Mouse (Mus musculus) C2C12 (cell line): ENCODE results near the gene Syk. TPM values are rescaled to one million over a fixed set of nuclear protein-coding genes. Genes with fewer than 3 reads are reported as not detected.

ENCODE experiments used
- H3K27me3 ChIP-seq: one replicate; pipeline ENCODE4 v1.6.1; 2011; ENCODE audit not compliant: control insufficient read depth, insufficient read depth, insufficient read length
- H3K36me3 ChIP-seq: one replicate; pipeline ENCODE4 v1.6.1; 2011; ENCODE audit not compliant: control insufficient read depth, insufficient read depth
- H3K4me3 ChIP-seq: one replicate; pipeline ENCODE4 v1.5.1; 2011; ENCODE audit warnings: mild to moderate bottlenecking, control low read depth; ENCODE audit not compliant: poor library complexity, insufficient read depth, severe bottlenecking
- H3K79me2 ChIP-seq: one replicate; pipeline ENCODE4 v1.6.1; 2011; ENCODE audit not compliant: control insufficient read depth, insufficient read depth
- H3K79me3 ChIP-seq: one replicate; pipeline ENCODE4 v1.6.1; 2011; ENCODE audit warnings: low read depth, control low read depth
- H3ac ChIP-seq: one replicate; pipeline ENCODE3; 2011; ENCODE audit warnings: low read depth; ENCODE audit not compliant: control insufficient read depth, insufficient read length
- CEBPB ChIP-seq: IDR thresholded peaks from one replicate; pipeline ENCODE4 v1.6.1; 2011; ENCODE audit warnings: low read depth, mild to moderate bottlenecking, control low read depth, moderate library complexity
- CTCF ChIP-seq: IDR thresholded peaks from one replicate; pipeline ENCODE4 v1.5.1; 2011; ENCODE audit not compliant: control insufficient read depth, insufficient read depth, insufficient read length
- FOSL1 ChIP-seq: IDR thresholded peaks from one replicate; pipeline ENCODE4 v1.8.0; 2011; ENCODE audit warnings: mild to moderate bottlenecking, low read length; ENCODE audit not compliant: poor library complexity, insufficient read depth, severe bottlenecking
- MAX ChIP-seq: IDR thresholded peaks from one replicate; pipeline ENCODE4 v1.6.1; 2011; ENCODE audit warnings: mild to moderate bottlenecking, control low read depth
- MYOD1 ChIP-seq: IDR thresholded peaks from one replicate; pipeline ENCODE4 v1.6.1; 2011; ENCODE audit warnings: low read depth; ENCODE audit not compliant: control insufficient read depth, insufficient read length
- MYOG ChIP-seq: IDR thresholded peaks from one replicate; pipeline ENCODE4 v1.6.1; 2011; ENCODE audit not compliant: control insufficient read depth, insufficient read length; ENCODE audit errors: extremely low read depth
- USF1 ChIP-seq: IDR thresholded peaks from one replicate; pipeline ENCODE4 v1.6.1; 2011; ENCODE audit warnings: low read depth, mild to moderate bottlenecking, control low read depth, moderate library complexity
- polyA plus RNA-seq: library from polyadenylated mRNA; unstranded; fragments of >200 nt; fragmentation: generic; extraction: Trizol; gene quantifications from one replicate; pipeline ENCODE4 v1.2.1, GENCODE M21; 2012; ENCODE audit warnings: missing spikeins

Gene Syk
- polyA plus RNA-seq, 1 experiment, result 0.50 TPM

DNA sequence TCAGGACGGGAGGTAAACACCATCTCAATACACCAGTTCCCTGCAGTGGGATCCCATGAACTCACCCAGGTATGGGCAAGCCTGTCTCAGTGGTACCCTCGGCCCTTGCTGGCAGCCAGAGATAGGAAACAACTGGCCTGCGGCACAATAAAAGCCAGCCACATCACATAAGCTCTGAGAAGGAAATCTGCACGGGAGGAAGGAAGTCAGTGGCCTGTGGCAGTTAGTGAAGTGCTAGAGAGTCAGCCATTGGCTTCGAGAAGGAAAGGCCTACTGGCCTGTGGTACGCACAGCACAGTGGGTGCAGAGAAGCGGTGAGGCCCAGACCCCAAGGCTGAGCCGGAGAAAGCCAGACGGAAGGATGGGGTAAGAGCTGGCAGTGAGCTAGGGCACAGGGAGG, 31.7 kb upstream of the Syk start:
- Histone ChIP-seq H3K79me3 (no peaks in the 10 kb centered on the region), H3K4me3 (no peak overlapping the region), H3ac (no peak overlapping the region), H3K79me2 (no peaks in the 10 kb centered on the region), H3K36me3 (no peaks in the 10 kb centered on the region), H3K27me3 (no peaks in the 10 kb centered on the region)
- TF ChIP-seq FOSL1, result no peak

DNA sequence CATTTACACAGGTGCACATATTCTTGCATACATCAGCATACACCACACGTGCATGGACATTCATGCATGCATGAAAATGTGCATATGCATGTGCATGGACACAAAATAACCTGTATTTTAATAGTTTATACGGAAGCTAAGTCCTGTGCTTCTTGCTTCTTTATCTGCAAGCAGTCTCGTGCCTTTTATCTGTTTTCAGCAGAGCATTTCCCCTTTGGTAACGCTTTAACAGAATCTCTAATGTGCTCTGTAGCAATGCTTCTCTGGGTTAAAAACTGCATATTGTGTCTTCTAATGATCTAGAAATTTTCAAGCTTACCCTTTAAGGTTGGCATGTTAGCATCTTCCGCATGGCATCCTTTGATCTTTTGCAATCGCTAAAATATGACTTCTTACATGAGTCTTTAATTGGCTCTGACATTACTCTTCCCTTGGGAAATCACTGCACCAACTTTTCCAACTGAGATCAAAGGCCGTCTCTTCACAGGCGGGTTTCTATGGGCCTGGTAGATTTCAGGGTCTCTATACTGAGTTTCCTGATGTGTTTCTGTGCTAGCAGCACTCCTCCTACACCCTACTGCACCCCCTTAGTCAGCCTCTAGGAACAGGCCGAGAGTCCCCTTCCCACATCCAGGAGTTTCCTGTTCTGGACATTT, 30.0 kb upstream of the Syk start:
- Histone ChIP-seq H3K79me3 (no peaks in the 10 kb centered on the region), H3K27me3 (no peaks in the 10 kb centered on the region), H3K36me3 (no peaks in the 10 kb centered on the region), H3K79me2 (no peaks in the 10 kb centered on the region), H3ac (no peak overlapping the region), H3K4me3 (no peak overlapping the region)
- no peak for TF ChIP-seq CEBPB
- TF ChIP-seq FOSL1, result no peak
- TF ChIP-seq MYOG, result no peak
- no peak for TF ChIP-seq USF1
- TF ChIP-seq MYOD1, result no peak
- no peak for TF ChIP-seq MAX
- TF ChIP-seq CTCF, result no peak

DNA sequence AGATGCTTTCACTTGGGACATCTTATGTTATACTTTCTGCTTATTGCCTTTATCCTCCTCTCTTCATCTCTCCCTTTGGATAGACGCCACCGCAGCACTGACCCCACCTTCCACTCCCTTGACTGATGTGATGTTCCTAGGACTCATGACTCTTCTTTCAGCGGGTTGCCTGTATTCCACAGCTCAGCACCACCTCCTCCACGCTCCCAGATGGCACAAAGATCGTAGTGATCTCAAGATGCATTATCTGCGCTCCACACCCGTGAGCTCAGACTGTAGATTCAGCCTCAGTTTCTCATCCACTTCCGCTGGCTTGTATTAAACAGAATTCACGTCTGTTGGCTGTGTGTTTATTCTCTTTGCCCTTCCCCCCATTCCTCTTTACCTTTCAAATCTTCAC, 28.3 kb upstream of the Syk start:
- no peaks in the 10 kb centered on the region for H3K27me3 ChIP-seq
- H3K79me3 ChIP-seq, result no peaks in the 10 kb centered on the region
- H3K36me3 ChIP-seq, result no peaks in the 10 kb centered on the region
- no peak overlapping the region for H3K4me3 ChIP-seq
- H3ac ChIP-seq, result no peak overlapping the region
- TF ChIP-seq MYOD1 (no peak), USF1 (no peak), FOSL1 (no peak), MAX (no peak), CEBPB (no peak), MYOG (no peak), CTCF (no peak)
- no peaks in the 10 kb centered on the region for H3K79me2 ChIP-seq

DNA sequence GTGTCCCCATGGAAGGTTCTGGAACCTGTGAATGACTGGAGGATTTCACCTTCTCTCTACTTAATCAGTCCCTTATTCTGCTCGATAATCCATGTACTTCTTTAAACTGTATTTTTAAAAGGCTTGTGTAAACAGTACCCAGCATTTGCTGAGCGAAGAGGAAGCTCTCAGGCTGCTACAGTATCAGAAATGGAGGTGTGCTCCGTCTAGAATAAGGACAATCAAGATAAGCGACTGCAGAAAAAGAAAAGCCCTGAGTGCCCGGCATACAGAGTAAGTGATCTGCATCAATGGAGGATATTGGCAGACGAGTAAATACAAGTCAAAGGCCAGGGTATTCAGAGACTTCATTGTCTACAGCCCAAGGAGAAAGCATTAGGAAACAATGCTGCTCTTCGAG, 25.6 kb upstream of the Syk start:
- H3ac ChIP-seq, result no peak overlapping the region
- H3K79me3 ChIP-seq, result no peaks in the 10 kb centered on the region
- no peaks in the 10 kb centered on the region for H3K36me3 ChIP-seq
- no peak for TF ChIP-seq MYOD1
- no peak for TF ChIP-seq CEBPB
- TF ChIP-seq USF1, result no peak
- TF ChIP-seq FOSL1, result no peak
- no peak for TF ChIP-seq MYOG
- no peak for TF ChIP-seq CTCF
- TF ChIP-seq MAX, result no peak
- H3K79me2 ChIP-seq, result no peaks in the 10 kb centered on the region
- H3K27me3 ChIP-seq, result no peaks in the 10 kb centered on the region
- no peak overlapping the region for H3K4me3 ChIP-seq

DNA sequence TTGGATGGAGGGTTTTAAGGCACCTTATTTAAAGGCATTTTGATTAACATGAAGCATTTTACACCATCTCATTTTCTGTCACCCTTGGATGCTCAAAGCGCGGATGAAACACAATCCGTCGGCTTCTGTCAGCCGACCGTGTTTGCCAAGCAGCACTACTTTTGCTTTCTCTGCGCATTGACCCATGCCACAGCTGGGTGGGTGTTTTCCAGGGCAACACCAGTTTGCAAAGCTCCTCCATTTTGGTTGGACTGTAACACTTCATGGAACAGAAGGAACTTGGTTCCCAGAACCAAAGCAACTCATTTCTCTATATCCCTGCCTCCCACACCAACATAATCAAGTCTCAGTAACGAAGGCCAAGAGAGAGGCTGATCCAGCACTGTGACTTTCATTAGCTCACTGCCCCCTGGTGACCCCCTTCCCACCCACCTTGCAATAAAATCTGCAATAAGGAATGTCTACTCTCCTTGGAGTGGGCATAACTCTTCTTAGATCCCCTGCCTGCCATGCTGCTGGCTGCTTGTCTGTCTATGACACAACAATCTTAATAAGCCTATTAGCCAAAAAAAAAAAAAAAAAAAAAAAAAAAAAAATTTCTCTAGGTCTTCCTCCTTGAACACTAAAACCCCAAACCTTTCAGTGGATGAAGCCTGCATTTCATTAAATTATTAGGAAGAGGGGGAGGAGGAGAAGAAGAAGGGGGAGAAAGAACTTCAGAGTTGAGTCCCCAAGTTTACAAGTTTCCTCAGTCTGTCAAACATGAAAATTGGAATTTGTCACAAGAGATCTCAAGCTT, 21.4 kb upstream of the Syk start:
- Histone ChIP-seq H3ac (no peak overlapping the region), H3K79me3 (no peaks in the 10 kb centered on the region), H3K4me3 (no peak overlapping the region), H3K36me3 (no peaks in the 10 kb centered on the region), H3K79me2 (no peaks in the 10 kb centered on the region), H3K27me3 (no peaks in the 10 kb centered on the region)
- TF ChIP-seq MYOG, result no peak
- no peak for TF ChIP-seq USF1
- TF ChIP-seq MYOD1, result no peak
- no peak for TF ChIP-seq CEBPB
- TF ChIP-seq FOSL1, result no peak
- no peak for TF ChIP-seq CTCF
- TF ChIP-seq MAX, result no peak

DNA sequence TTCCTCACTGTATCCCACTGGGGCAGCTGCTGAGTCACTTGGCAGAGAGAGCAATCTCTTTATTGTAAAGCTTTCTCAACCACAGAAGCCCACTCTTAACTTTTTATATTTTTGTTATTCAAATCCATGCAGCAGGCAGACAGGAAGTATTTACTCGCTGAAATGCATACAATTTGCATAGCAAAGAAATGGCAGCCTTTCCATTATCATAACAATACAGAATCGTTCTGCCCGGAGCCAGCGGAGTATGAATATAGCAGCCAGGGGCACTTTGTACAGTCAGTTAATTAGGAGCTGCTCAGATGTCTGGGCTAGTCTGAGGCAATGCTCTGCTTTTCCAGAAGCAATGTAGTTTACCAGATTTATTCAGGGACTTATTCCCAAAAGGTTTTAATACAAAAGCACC, 20.8 kb upstream of the Syk start:
- Histone ChIP-seq H3K36me3 (no peaks in the 10 kb centered on the region), H3K79me2 (no peaks in the 10 kb centered on the region), H3K27me3 (no peaks in the 10 kb centered on the region), H3ac (no peak overlapping the region), H3K79me3 (no peaks in the 10 kb centered on the region), H3K4me3 (no peak overlapping the region)
- no peak for TF ChIP-seq CTCF
- TF ChIP-seq USF1, result no peak
- no peak for TF ChIP-seq MYOG
- no peak for TF ChIP-seq FOSL1
- no peak for TF ChIP-seq MYOD1
- TF ChIP-seq CEBPB, result no peak
- TF ChIP-seq MAX, result no peak
